ENCODE assay signal across 9 mouse cellular contexts in the genomic region with DNA sequence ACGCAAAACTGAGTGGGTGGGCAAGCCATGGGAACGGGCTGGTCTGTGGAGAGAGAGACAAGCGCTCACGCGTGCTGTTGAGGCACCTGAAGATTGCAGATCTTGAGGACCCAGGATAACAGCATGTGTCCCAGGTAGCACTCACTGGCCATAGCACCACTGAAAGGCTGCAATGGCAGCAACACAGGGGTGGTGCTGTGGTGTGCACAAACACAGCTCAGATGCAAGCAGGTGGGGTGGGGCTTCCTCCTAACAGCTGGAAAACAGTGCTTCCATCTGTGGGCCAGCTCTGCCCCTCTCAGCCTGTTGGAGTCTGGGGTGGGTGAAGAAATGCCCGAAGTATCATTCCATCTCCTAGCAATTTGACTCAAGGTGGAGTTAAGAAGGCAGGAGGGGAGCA. TPM values are rescaled to one million over a fixed set of nuclear protein-coding genes. Genes with fewer than 3 reads are reported as not detected.
DNase-seq lines count a peak whose midpoint lies in the region; ATAC-seq lines count a peak whose summit lies in the region.
"Had no signal": no experiment of that assay in that cellular context is flagged by ENCODE, and none has a peak within 500 bp of the region (broad histone marks: within the 10 kb centered on the region; RNA-seq: fewer than 3 reads in every experiment).

TSS of gene Bclaf3 (plus strand) at position 301 of the 400 bp plus-strand sequence.

- H3K27me3 ChIP-seq in lung, embryonic 15.5 days: no peaks in the 10 kb centered on the region
- H3K27me3 ChIP-seq in hindbrain, embryonic 12.5 days: peaks cover 18% of the 10 kb centered on the region
- H3K27me3 ChIP-seq in neural tube, embryonic 13.5 days: peaks cover 3% of the 10 kb centered on the region

- no peaks in the 10 kb centered on the region for H3K4me1 ChIP-seq in lung, embryonic 15.5 days
- no peaks in the 10 kb centered on the region for H3K4me1 ChIP-seq in hindbrain, embryonic 12.5 days
- H3K4me1 ChIP-seq in neural tube, embryonic 13.5 days (replicated peaks): no peaks in the 10 kb centered on the region

- no peak within 1 kb of the TSS for H3K4me3 ChIP-seq in lung, embryonic 15.5 days
- H3K4me3 ChIP-seq in hindbrain, embryonic 12.5 days: no peak within 1 kb of the TSS
- H3K4me3 ChIP-seq in neural tube, embryonic 13.5 days: no peak within 1 kb of the TSS

- no peaks in the 10 kb centered on the region for H3K36me3 ChIP-seq in lung, embryonic 15.5 days
- no peaks in the 10 kb centered on the region for H3K36me3 ChIP-seq in hindbrain, embryonic 12.5 days
- H3K36me3 ChIP-seq in neural tube, embryonic 13.5 days: no peaks in the 10 kb centered on the region

- H3K4me2 ChIP-seq in lung, embryonic 15.5 days: no peak within 1 kb of the TSS
- H3K4me2 ChIP-seq in hindbrain, embryonic 12.5 days (replicated peaks): no peak within 1 kb of the TSS
- no peak within 1 kb of the TSS for H3K4me2 ChIP-seq in neural tube, embryonic 13.5 days

- no peak within 1 kb of the TSS for H3K9ac ChIP-seq in lung, embryonic 15.5 days
- H3K9ac ChIP-seq in hindbrain, embryonic 12.5 days: no peak within 1 kb of the TSS
- H3K9ac ChIP-seq in neural tube, embryonic 13.5 days: no peak within 1 kb of the TSS

- no peak within 1 kb of the TSS for H3K27ac ChIP-seq in lung, embryonic 15.5 days
- no peak within 1 kb of the TSS for H3K27ac ChIP-seq in hindbrain, embryonic 12.5 days
- no peak within 1 kb of the TSS for H3K27ac ChIP-seq in neural tube, embryonic 13.5 days (replicated peaks)

- 80% methylated on average over 6 of the region's 6 CpGs for WGBS in lung, embryonic 15.5 days
- WGBS in hindbrain, embryonic 12.5 days: 89% methylated on average over 6 of the region's 6 CpGs
- WGBS in neural tube, embryonic 13.5 days: 82% methylated on average over 6 of the region's 6 CpGs

- no peaks in the 10 kb centered on the region for H3K9me3 ChIP-seq in lung, embryonic 15.5 days
- H3K9me3 ChIP-seq in hindbrain, embryonic 12.5 days (replicated peaks): no peaks in the 10 kb centered on the region
- H3K9me3 ChIP-seq in neural tube, embryonic 13.5 days: no peaks in the 10 kb centered on the region

- no peak for ATAC-seq in lung, embryonic 15.5 days (ENCODE audit: borderline replicate concordance, extremely low read depth, low FRiP score, low TSS enrichment)
- ATAC-seq in hindbrain, embryonic 12.5 days (ENCODE audit: low FRiP score): no peak
- ATAC-seq in neural tube, embryonic 13.5 days (ENCODE audit: low read depth): no peak

- no peak for DNase-seq in adrenal gland, postnatal 25 days
- no peak for DNase-seq in adrenal gland, postnatal 10 days
- DNase-seq in lung, postnatal 36 days: no peak
- no peak for DNase-seq in embryo, embryonic 10 days (ENCODE audit: low spot score)
- no peak for DNase-seq in adipocyte (ENCODE audit: low spot score)
- DNase-seq: cerebellum, adult 8-10 months had no signal

RNA-seq across cellular contexts. Expression of gene Bclaf3, which starts in this region (rescaled TPM):
- total RNA-seq in adrenal gland, postnatal 25 days (2021): 11.2 and 13.3 TPM in 2 replicates
- 10 to 100 TPM in 1 of 2 experiments, 1 to 10 TPM in 1; 6.8 to 10.1 TPM for total RNA-seq in adrenal gland, postnatal 10 days (2021)
- polyA plus RNA-seq in lung, embryonic 15.5 days (2015; fragmentation: Nextera tagmentation; extraction: Ambion mirVana): 22.1 and 22.9 TPM in 2 replicates
- polyA plus RNA-seq in hindbrain, embryonic 12.5 days (2016; fragmentation: Nextera tagmentation; extraction: Ambion mirVana): 33.1 and 35.1 TPM in 2 replicates
- polyA plus RNA-seq in neural tube, embryonic 13.5 days (2015; fragmentation: Nextera tagmentation; extraction: Ambion mirVana): 27.4 and 28.3 TPM in 2 replicates
